Mouse (Mus musculus): ENCODE data around the gene Gm10715.
"Not testable (repeated sequence)": the region's sequence is repeated elsewhere in the genome, so short reads cannot be mapped to it uniquely, and the experiment has no call there.

DNA sequence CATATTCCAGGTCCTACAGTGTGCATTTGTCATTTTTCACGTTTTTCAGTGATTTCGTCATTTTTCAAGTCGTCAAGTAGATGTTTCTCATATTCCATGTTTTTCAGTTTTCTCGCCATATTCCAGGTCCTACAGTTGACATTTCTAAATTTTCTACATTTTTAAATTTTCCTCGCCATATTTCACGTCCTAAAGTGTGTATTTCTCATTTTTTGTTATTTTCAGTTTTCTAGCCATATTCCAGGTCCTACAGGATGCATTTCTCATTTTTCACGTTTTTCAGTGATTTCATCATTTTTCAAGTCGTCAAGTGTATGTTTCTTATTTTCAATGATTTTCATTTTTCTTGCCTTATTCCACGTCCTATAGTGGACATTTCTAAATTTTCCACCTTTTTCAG is 9.9 kb upstream of the Gm10715 start:
- TF ChIP-seq CTCF (IDR thresholded peaks at IDR 0.05; ENCODE audit: low read depth); EP300 (optimal IDR thresholded peaks at IDR 0.05): not testable (repeated sequence)

Data from stomach, postnatal 0 days (tissue).